Mouse (Mus musculus): ENCODE results near the gene Fbxl13. TPM values are rescaled to one million over a fixed set of nuclear protein-coding genes. Genes with fewer than 3 reads are reported as not detected.

Fbxl13 gene
- polyA plus RNA-seq, 1 experiment from 2014 or later: 0.15 TPM

- H3K27me3 ChIP-seq: no peaks in the 10 kb centered on the region
- in situ Hi-C loops (cut with MboI; ENCODE audit: low pct_unique_long_range_greater_than_20kb): no loop called here
- ChIA-PET CTCF (interaction anchor here (0.9 to 2.3 kb wide), 4 partner anchors 9 to 53 kb away, joined by 3 to 11 read pairs (median 4); no protein-coding TSS in a partner anchor), POLR2A (no interaction called here)
- DNase-seq (ENCODE audit: low read depth, low spot score) (peak; percentile 83), ATAC-seq (peak; percentile 90)
- no peak for TF ChIP-seq CTCF (IDR thresholded peaks at IDR 0.05)
Measured at GRCm38 (mm10) chr5:21500133-21500532, 145.3 kb downstream of the Fbxl13 start.

- DNase-seq (ENCODE audit: low read depth, low spot score) (no peak), ATAC-seq (peak; percentile 65)
- TF ChIP-seq CTCF (IDR thresholded peaks at IDR 0.05): no peak
- POLR2A ChIA-PET: no interaction called here
- no peaks in the 10 kb centered on the region for H3K27me3 ChIP-seq
- in situ Hi-C loops (cut with MboI; ENCODE audit: low pct_unique_long_range_greater_than_20kb): loop anchor here (5.0 to 25.0 kb wide), 2 partner anchors 88 to 1938 kb away; partner anchors contain the start of gene Kmt2e
- CTCF ChIA-PET: interaction anchor here (0.9 kb wide), 1 partner anchor 21 kb away, joined by 3 read pairs; no protein-coding TSS in a partner anchor
Measured at GRCm38 (mm10) chr5:21498925-21499324, 146.5 kb downstream of the Fbxl13 start.

DNA sequence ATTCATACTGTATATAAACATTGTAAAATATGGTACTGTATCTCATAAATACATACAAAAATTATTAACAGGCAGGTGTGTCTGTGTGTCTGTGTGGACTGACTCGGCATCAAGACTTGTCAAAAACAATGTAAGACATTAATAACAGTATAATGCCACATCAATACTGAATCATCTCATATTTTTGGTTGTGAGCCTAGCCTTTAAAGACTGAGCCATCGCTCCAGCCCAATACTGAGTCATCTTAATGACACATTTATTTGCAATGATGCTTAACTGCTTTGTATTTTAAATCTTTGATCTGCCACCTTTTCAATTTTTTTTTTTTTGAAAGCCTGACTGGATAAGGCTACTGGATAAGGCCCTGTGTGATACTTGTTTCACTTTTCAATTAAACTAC is 146.9 kb downstream of the Fbxl13 start:
- no peak for TF ChIP-seq CTCF (IDR thresholded peaks at IDR 0.05)
- in situ Hi-C loops (cut with MboI; ENCODE audit: low pct_unique_long_range_greater_than_20kb): loop anchor here (5.0 to 25.0 kb wide), 2 partner anchors 89 to 1939 kb away; partner anchors contain the start of gene Kmt2e
- DNase-seq (ENCODE audit: low read depth, low spot score) (no peak), ATAC-seq (no peak)
- POLR2A ChIA-PET: no interaction called here
- CTCF ChIA-PET: interaction anchor here (0.9 kb wide), 1 partner anchor 21 kb away, joined by 3 read pairs; no protein-coding TSS in a partner anchor
- H3K27me3 ChIP-seq: no peaks in the 10 kb centered on the region

GRCm38 (mm10) chr5:21496881-21497280 is 148.6 kb downstream of the Fbxl13 start:
- no peak for TF ChIP-seq CTCF (IDR thresholded peaks at IDR 0.05)
- POLR2A ChIA-PET: interaction anchor here (0.6 kb wide), 1 partner anchor 272 kb away, joined by 3 read pairs; no protein-coding TSS in a partner anchor
- no peak for DNase-seq (ENCODE audit: low read depth, low spot score)
- H3K27me3 ChIP-seq: no peaks in the 10 kb centered on the region
- no peak for ATAC-seq
- CTCF ChIA-PET: interaction anchor here (0.9 to 1.1 kb wide), 2 partner anchors 85 to 89 kb away, joined by 3 to 4 read pairs; no protein-coding TSS in a partner anchor
- in situ Hi-C loops (cut with MboI; ENCODE audit: low pct_unique_long_range_greater_than_20kb): loop anchor here (5.0 to 25.0 kb wide), 2 partner anchors 90 to 1940 kb away; partner anchors contain the start of gene Kmt2e

GRCm38 (mm10) chr5:21496321-21496720 is 149.1 kb downstream of the Fbxl13 start:
- in situ Hi-C loops (cut with MboI; ENCODE audit: low pct_unique_long_range_greater_than_20kb): loop anchor here (5.0 to 25.0 kb wide), 2 partner anchors 91 to 1941 kb away; partner anchors contain the start of gene Kmt2e

GRCm38 (mm10) chr5:21494781-21495180 is 150.7 kb downstream of the Fbxl13 start:
- in situ Hi-C loops (cut with MboI; ENCODE audit: low pct_unique_long_range_greater_than_20kb): loop anchor here (5.0 to 25.0 kb wide), 2 partner anchors 93 to 1943 kb away; partner anchors contain the start of gene Kmt2e

More at GRCm38 (mm10) chr5:21496321-21496720, 149.1 kb downstream of the Fbxl13 start:
- CTCF ChIA-PET: interaction anchor here (0.9 to 1.1 kb wide), 2 partner anchors 86 to 90 kb away, joined by 3 to 4 read pairs; no protein-coding TSS in a partner anchor
- POLR2A ChIA-PET: interaction anchor here (0.6 kb wide), 1 partner anchor 271 kb away, joined by 3 read pairs; no protein-coding TSS in a partner anchor
- TF ChIP-seq CTCF (IDR thresholded peaks at IDR 0.05): no peak
- no peak for DNase-seq (ENCODE audit: low read depth, low spot score)
- no peak for ATAC-seq
- no peaks in the 10 kb centered on the region for H3K27me3 ChIP-seq

DNA sequence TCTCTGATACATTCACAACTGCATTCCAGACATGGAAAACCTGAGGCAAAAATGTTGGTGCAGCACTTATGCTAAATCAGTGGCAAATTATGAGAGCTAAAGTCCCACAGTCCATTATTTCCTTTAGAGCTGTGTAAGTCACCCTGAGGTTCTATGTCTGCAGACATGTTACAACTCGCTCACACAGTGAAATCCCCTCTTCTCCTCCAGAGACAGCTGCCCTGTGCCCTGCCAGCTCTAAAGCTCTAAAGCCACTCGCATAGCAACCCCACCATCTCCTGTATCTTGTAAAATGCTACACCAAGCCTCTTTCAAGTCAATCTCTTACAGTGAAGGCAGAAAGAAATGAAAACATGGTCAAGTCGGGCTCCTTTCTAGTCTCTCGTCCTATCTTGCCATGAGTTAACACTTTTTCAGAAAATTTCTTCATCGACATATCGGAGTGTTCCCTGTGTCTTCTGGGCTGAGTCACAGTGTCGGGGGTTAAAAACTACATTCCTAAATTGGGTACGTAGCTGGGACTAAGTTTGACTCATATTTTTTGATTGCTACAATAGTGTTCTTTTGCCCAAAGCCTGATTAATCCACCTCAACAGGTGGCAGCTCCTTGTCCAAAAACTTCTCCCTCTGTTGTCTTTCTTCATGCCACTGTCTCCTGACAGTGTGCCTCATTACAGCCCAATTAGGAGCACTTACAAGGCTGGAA is 152.0 kb downstream of the Fbxl13 start:
- ATAC-seq: peak; percentile 70
- TF ChIP-seq CTCF (IDR thresholded peaks at IDR 0.05): no peak

More at GRCm38 (mm10) chr5:21494781-21495180, 150.7 kb downstream of the Fbxl13 start:
- no peak for TF ChIP-seq CTCF (IDR thresholded peaks at IDR 0.05)
- ATAC-seq (no peak), DNase-seq (ENCODE audit: low read depth, low spot score) (no peak)
- CTCF ChIA-PET: interaction anchor here (0.5 kb wide), 1 partner anchor 50 kb away, joined by 3 read pairs; no protein-coding TSS in a partner anchor
- H3K27me3 ChIP-seq: no peaks in the 10 kb centered on the region
- POLR2A ChIA-PET: no interaction called here

GRCm38 (mm10) chr5:21492213-21492612 is 153.2 kb downstream of the Fbxl13 start:
- H3K27me3 ChIP-seq: no peaks in the 10 kb centered on the region
- in situ Hi-C loops (cut with MboI; ENCODE audit: low pct_unique_long_range_greater_than_20kb): loop anchor here (25.0 kb wide), 1 partner anchor 1945 kb away; the partner anchor contains the start of gene Kmt2e
- ChIA-PET CTCF (interaction anchor here (0.8 to 3.0 kb wide), 3 partner anchors 10 to 58 kb away, joined by 3 to 12 read pairs (median 3); no protein-coding TSS in a partner anchor), POLR2A (no interaction called here)
- peak; percentile 90 for DNase-seq (ENCODE audit: low read depth, low spot score)
- peak; percentile 38 for TF ChIP-seq CTCF (IDR thresholded peaks at IDR 0.05)
- peak; percentile 81 for ATAC-seq

More for the DNA sequence above, 152.0 kb downstream of the Fbxl13 start:
- peak; percentile 85 for DNase-seq (ENCODE audit: low read depth, low spot score)
- ChIA-PET CTCF (interaction anchor here (0.9 to 3.0 kb wide), 4 partner anchors 11 to 92 kb away, joined by 3 to 12 read pairs (median 4); no protein-coding TSS in a partner anchor), POLR2A (no interaction called here)
- in situ Hi-C loops (cut with MboI; ENCODE audit: low pct_unique_long_range_greater_than_20kb): loop anchor here (25.0 kb wide), 1 partner anchor 1944 kb away; the partner anchor contains the start of gene Kmt2e
- H3K27me3 ChIP-seq: no peaks in the 10 kb centered on the region

DNA sequence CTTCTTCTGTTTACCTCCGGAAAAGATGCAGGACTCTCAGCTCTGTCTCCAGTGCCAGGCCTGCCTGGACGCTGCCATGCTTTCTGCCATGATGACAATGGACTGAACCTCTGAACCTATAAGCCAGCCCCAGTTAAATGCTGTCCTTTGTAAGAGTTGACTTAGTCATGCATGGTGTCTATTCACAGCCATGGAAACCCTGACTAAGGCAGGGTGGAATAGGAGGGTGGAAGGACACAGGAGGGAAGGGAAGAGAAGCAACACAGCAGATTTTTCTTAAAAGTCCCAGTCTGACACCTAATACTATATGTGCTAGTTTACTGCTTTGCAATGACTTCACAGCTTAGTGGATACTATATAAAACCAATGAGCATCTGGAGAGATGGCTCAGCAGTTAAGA is 154.0 kb downstream of the Fbxl13 start:
- ChIA-PET CTCF (interaction anchor here (0.8 to 3.0 kb wide), 4 partner anchors 9 to 57 kb away, joined by 3 to 12 read pairs (median 3); no protein-coding TSS in a partner anchor), POLR2A (no interaction called here)
- ATAC-seq (no peak), DNase-seq (ENCODE audit: low read depth, low spot score) (no peak)
- TF ChIP-seq CTCF (IDR thresholded peaks at IDR 0.05): no peak
- in situ Hi-C loops (cut with MboI; ENCODE audit: low pct_unique_long_range_greater_than_20kb): loop anchor here (25.0 kb wide), 1 partner anchor 1946 kb away; the partner anchor contains the start of gene Kmt2e
- no peaks in the 10 kb centered on the region for H3K27me3 ChIP-seq

DNA sequence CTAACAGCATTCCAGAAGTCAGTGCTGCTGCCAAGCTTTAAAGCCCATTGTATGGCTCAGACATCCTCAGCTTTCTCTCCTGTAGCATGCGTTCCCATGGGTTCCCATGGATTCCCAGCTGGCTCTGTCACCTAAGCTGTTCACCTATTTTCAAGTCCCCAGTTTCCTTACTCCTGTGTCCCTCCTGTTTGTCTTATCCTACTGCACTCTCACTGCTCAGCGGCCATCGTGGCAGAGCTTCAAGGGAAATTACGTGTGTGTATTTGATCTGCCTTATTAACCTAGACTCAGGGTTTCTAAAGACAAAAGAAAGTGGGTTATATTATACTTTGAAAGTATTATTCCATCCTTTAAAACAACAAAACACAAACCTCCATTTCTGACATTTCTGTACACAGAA is 156.3 kb downstream of the Fbxl13 start:
- H3K27me3 ChIP-seq: no peaks in the 10 kb centered on the region
- CTCF ChIA-PET: interaction anchor here (2.2 kb wide), 1 partner anchor 10 kb away, joined by 8 read pairs; no protein-coding TSS in a partner anchor
- POLR2A ChIA-PET: no interaction called here
- DNase-seq (ENCODE audit: low read depth, low spot score): no peak
- ATAC-seq: no peak
- in situ Hi-C loops (cut with MboI; ENCODE audit: low pct_unique_long_range_greater_than_20kb): loop anchor here (25.0 kb wide), 1 partner anchor 1948 kb away; the partner anchor contains the start of gene Kmt2e
- no peak for TF ChIP-seq CTCF (IDR thresholded peaks at IDR 0.05)
